Mouse (Mus musculus) ES-E14 (cell line): ENCODE measurements around the gene Gm26657.

ENCODE experiments used
- CHD2 ChIP-seq: IDR thresholded peaks from 2 replicates; pipeline ENCODE4 v1.6.1; 2014; ENCODE audit warnings: mild to moderate bottlenecking, low read depth, low read length, inconsistent platforms
- HCFC1 ChIP-seq: IDR thresholded peaks from 2 replicates; pipeline ENCODE4 v1.6.1; 2012; ENCODE audit warnings: low read length, inconsistent platforms, borderline replicate concordance; ENCODE audit not compliant: insufficient read depth
- ZC3H11A ChIP-seq: IDR thresholded peaks from 2 replicates; pipeline ENCODE4 v1.6.1; 2012; ENCODE audit warnings: low read depth, mild to moderate bottlenecking, inconsistent platforms, low read length, borderline replicate concordance

- TF ChIP-seq CHD2 (no peak), ZC3H11A (no peak), HCFC1 (no peak)
These were observed 23.1 kb upstream of the Gm26657 start for GRCm38 (mm10) chr4:56716801-56717200.
